ENCODE assay signal across 8 mouse cellular contexts in the genomic region with DNA sequence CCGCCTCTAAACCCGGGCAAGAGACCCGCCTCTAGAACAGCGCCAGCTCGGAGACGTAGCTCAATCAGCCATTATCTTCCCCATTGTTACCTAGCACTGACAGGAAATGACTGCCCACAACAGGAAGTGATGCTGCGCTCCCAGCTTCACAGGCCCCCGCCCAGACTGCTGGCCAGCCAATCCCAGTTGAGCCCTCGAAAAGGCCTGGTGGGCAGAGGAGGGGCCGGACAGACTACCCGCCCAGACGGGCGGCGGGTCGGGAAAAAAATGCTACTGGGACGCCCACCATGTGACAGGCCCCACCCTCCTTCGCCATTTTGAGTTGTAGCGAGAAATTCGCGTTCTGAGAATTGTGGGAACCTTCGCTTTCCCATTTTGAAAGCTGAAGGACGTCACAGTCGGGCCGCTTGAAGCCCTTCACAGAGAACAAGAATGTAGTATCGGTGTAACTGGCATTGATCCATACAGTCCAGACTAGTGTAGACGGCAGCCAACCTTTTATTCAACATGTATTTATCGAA. TPM values are rescaled to one million over a fixed set of nuclear protein-coding genes. Genes with fewer than 3 reads are reported as not detected.
DNase-seq lines count a peak whose midpoint lies in the region; ATAC-seq and TF ChIP-seq lines count a peak whose summit lies in the region.

A gene (minus strand): TSS at position 116 of the 521 bp plus-strand sequence.

- H3K9me3 ChIP-seq in ES-E14 (ENCODE audit: control insufficient read depth, insufficient read depth, low read depth, low read length): no peaks in the 10 kb centered on the region
- no peaks in the 10 kb centered on the region for H3K9me3 ChIP-seq in forebrain, embryonic 15.5 days

- TF ChIP-seq POLR2A in lung, adult 2 months (IDR thresholded peaks at IDR 0.05; ENCODE audit: borderline replicate concordance, extremely low read depth, low read depth, low read length): peak; percentile 83

- H3K36me3 ChIP-seq in ES-E14 (ENCODE audit: control insufficient read depth, insufficient read depth, low read length, poor library complexity, severe bottlenecking): no peaks in the 10 kb centered on the region; the same call in 1 of the 2 replicates
- peaks cover 4% of the 10 kb centered on the region; the same call in 1 of the 2 replicates for H3K36me3 ChIP-seq in forebrain, embryonic 15.5 days

- DNase-seq in ES-E14 (ENCODE audit: low read depth, low spot score): peak; percentile 80
- peak; percentile 93 for DNase-seq in cerebellum, adult 11-12 months
- DNase-seq in heart, postnatal 25 days (ENCODE audit: low spot score): peak; percentile 92
- peak; percentile 90 to 94 for DNase-seq in layer of hippocampus, adult 18-20 months (ENCODE audit: low spot score in 2 of 2)
- peak; percentile 76 for DNase-seq in lung, adult 2 months
- peak; percentile 87 to 92 for DNase-seq in thymus, adult 18-20 months

- peak within 1 kb of the TSS; percentile 53 for H3K4me2 ChIP-seq in forebrain, embryonic 15.5 days (replicated peaks)

- 23% methylated on average over 27 of the region's 27 CpGs for WGBS in forebrain, embryonic 15.5 days
- 28% methylated on average over 27 of the region's 27 CpGs for WGBS in lung, adult 2 months

- peak within 1 kb of the TSS; percentile 96 for H3K27ac ChIP-seq in ES-E14 (ENCODE audit: insufficient read depth, low read depth, low read length, poor library complexity, severe bottlenecking)
- H3K27ac ChIP-seq in forebrain, embryonic 15.5 days (replicated peaks): peak within 1 kb of the TSS; percentile 95

- intact Hi-C loops in heart, postnatal 25 days (cut with DNase I): no loop called here

- peaks cover 0 to 6% of the 10 kb centered on the region in 2 experiments; a peak in 3 of 4 replicates for H3K4me1 ChIP-seq in ES-E14 (ENCODE audit: control insufficient read depth in 2 of 2, insufficient read depth in 2 of 2, low read length in 2 of 2, poor library complexity in 1 of 2)
- H3K4me1 ChIP-seq in forebrain, embryonic 15.5 days: peaks cover 6% of the 10 kb centered on the region; the same call in 1 of the 2 replicates
- H3K4me1 ChIP-seq in lung, adult 2 months (ENCODE audit: control insufficient read depth, insufficient read depth, low read length): no peaks in the 10 kb centered on the region

- peaks cover 15% of the 10 kb centered on the region for H3K27me3 ChIP-seq in forebrain, embryonic 15.5 days

- peak within 1 kb of the TSS; percentile 99 for H3K9ac ChIP-seq in ES-E14 (ENCODE audit: insufficient read depth, low read depth, low read length, poor library complexity, severe bottlenecking)
- H3K9ac ChIP-seq in forebrain, embryonic 15.5 days (replicated peaks): peak within 1 kb of the TSS; percentile 68

- peak; percentile 100 for ATAC-seq in forebrain, embryonic 15.5 days (replicated peaks)
- peak; percentile 99 for ATAC-seq in neutrophil, adult 5-6 weeks (ENCODE audit: extremely low read depth, insufficient number of reproducible peaks, low FRiP score, poor library complexity, severe bottlenecking)

- in situ Hi-C loops in ES-E14 (cut with MboI; ENCODE audit: low sequenced_read_pairs in 2 of 2, unreplicated experiment in 2 of 2): no loop called here

- TF ChIP-seq CTCF in lung, adult 2 months (IDR thresholded peaks at IDR 0.05; ENCODE audit: insufficient read depth, low read length): no peak

- peak within 1 kb of the TSS; percentile 82 to 99 for H3K4me3 ChIP-seq in ES-E14 (ENCODE audit: insufficient read depth in 1 of 2, low read depth in 1 of 2, low read length in 2 of 2, poor library complexity in 1 of 2, severe bottlenecking in 1 of 2)
- H3K4me3 ChIP-seq in forebrain, embryonic 15.5 days: peak within 1 kb of the TSS; percentile 81
- peak within 1 kb of the TSS; percentile 93 for H3K4me3 ChIP-seq in lung, adult 2 months (replicated peaks; ENCODE audit: extremely low read depth, low read depth, low read length)

TF ChIP-seq in ES-E14, 5 proteins besides CTCF, POLR2A, EP300 and RAD21:
- TF ChIP-seq HCFC1 (IDR thresholded peaks at IDR 0.05; ENCODE audit: borderline replicate concordance, insufficient read depth, low read length) (0 out of 2 replicates have a peak, but pooled peaks have one; percentile 18), CHD2 (IDR thresholded peaks at IDR 0.05; ENCODE audit: low read depth, low read length) (no peak), ZC3H11A (IDR thresholded peaks at IDR 0.05; ENCODE audit: borderline replicate concordance, low read depth, low read length) (no peak), ZNF384 (IDR thresholded peaks at IDR 0.05; ENCODE audit: low read depth, low read length) (peak; percentile 85; the same call in 1 of the 2 replicates)
TF ChIP-seq in ES-E14: peak in this region for 2.

RNA-seq across cellular contexts. Expression of the gene that starts here (rescaled TPM):
- 50.8 and 69.9 TPM in 2 replicates for total RNA-seq in ES-E14 (2012; rRNA removed)
- 32.2 and 33.5 TPM in 2 replicates for polyA plus RNA-seq in forebrain, embryonic 15.5 days (2015; fragmentation: Nextera tagmentation; extraction: Ambion mirVana)
- total RNA-seq in heart, postnatal 25 days (2021): 10 to 100 TPM; 19.8 to 23.1 TPM
- total RNA-seq in layer of hippocampus, adult 18-20 months (2021): 10 to 100 TPM; 48.6 to 55.2 TPM
- polyA plus RNA-seq in lung, adult 2 months (2012; rRNA removed): 4.1 and 7.3 TPM in 2 replicates
- 133 and 138 TPM in 2 replicates for total RNA-seq in neutrophil, adult 5-6 weeks (2017)

Comparison
In these comparisons a context has a peak if more than half of its experiments do, and no peak if none do; other contexts are left out.
1. Peak in every context shown above with its lines: DNase-seq, ATAC-seq, H3K4me3 ChIP-seq and H3K27ac ChIP-seq.